Mouse (Mus musculus): ENCODE measurements around the gene Ap1g2. TPM values are rescaled to one million over a fixed set of nuclear protein-coding genes. Genes with fewer than 3 reads are reported as not detected.

Ap1g2 gene
- total and polyA plus RNA-seq, 2 experiments from 2014 or later = 3.9 to 5.7 TPM

DNA sequence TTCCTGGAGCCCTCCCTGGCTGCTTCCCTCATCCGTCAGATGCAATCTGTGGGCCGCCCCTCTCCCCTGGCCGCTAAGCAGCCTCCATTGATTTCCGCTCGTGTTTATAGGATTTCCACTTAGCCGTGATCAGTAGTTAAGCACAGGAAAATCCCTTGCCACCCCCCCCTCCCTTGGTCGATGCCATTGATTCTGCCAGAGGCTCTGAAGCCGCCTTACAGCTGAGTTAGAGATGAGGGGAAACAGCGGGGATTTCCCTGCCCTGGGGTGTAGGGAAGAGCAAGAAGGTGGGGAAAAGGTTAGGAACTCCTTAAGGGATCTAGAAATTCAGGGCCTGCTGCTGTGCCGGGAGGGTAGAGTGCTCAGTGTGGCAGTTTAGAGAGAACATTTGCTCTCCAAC is 8.7 kb downstream of the Ap1g2 start:
- H3K4me1 ChIP-seq (ENCODE audit: control insufficient read depth, insufficient read depth) = peaks cover 9% of the 10 kb centered on the region; the same call in 1 of the 2 replicates
- no peaks in the 10 kb centered on the region for H3K9me3 ChIP-seq (replicated peaks; ENCODE audit: control insufficient read depth, low read length)
- H3K27ac ChIP-seq (ENCODE audit: low read depth) = peak overlapping the region; percentile 79
- peak overlapping the region; percentile 19 for H3K4me2 ChIP-seq (ENCODE audit: low read depth, low read length)
- no peak for DNase-seq (ENCODE audit: low spot score)
- 65% methylated on average over 10 of the region's 10 CpGs for WGBS
- no peak for ATAC-seq (ENCODE audit: insufficient read depth, low read depth)
- H3K27me3 ChIP-seq (ENCODE audit: control insufficient read depth, insufficient read depth, low read length) = no peaks in the 10 kb centered on the region
- H3K36me3 ChIP-seq (replicated peaks; ENCODE audit: control insufficient read depth, insufficient read depth, low read length) = peaks cover 19% of the 10 kb centered on the region; the same call in 1 of the 2 replicates
- no peak for TF ChIP-seq EP300 (IDR thresholded peaks at IDR 0.05; ENCODE audit: low read depth)
- TF ChIP-seq CTCF (IDR thresholded peaks at IDR 0.05; ENCODE audit: low read depth) = no peak
- H3K9ac ChIP-seq (replicated peaks; ENCODE audit: low read depth, low read length) = 0 out of 2 replicates have a peak overlapping the region, but pooled peaks have one; percentile 3
- no peak overlapping the region for H3K4me3 ChIP-seq (ENCODE audit: low read depth, low read length)

DNA sequence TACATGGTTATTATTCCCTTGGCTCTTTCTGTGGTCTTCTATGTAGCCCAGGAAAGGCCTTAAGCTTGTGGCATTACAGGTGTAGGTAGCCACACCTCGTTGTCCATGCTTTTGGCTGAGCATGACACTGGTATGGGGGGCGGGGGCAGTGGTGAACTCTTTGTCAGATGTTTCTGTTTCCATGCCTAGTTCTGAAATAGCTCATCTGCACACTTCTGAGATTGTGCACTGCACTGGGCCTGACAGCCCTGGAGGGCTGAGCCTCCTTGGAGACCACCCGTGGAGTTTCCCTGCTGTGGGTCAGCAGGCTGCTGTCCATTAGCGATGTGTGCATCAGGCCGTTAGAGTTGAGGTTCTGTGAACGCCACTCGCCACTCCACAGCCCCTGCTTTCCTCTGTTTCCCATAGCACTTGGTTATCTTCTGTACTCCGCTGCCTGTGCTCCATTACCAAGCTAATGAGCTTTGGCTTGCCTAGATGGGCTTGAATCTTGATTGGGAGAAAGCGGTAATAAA is 9.8 kb downstream of the Ap1g2 start:
- no peak overlapping the region for H3K4me3 ChIP-seq (ENCODE audit: low read depth, low read length)
- no peak overlapping the region for H3K9ac ChIP-seq (replicated peaks; ENCODE audit: low read depth, low read length)
- DNase-seq (ENCODE audit: low spot score) (no peak), ATAC-seq (ENCODE audit: insufficient read depth, low read depth) (no peak)
- H3K9me3 ChIP-seq (replicated peaks; ENCODE audit: control insufficient read depth, low read length) = no peaks in the 10 kb centered on the region
- WGBS = 55% methylated on average over 9 of the region's 9 CpGs
- H3K4me1 ChIP-seq (ENCODE audit: control insufficient read depth, insufficient read depth) = peaks cover 9% of the 10 kb centered on the region; the same call in 1 of the 2 replicates
- TF ChIP-seq CTCF (IDR thresholded peaks at IDR 0.05; ENCODE audit: low read depth) (no peak), EP300 (IDR thresholded peaks at IDR 0.05; ENCODE audit: low read depth) (no peak)
- H3K27me3 ChIP-seq (ENCODE audit: control insufficient read depth, insufficient read depth, low read length) = no peaks in the 10 kb centered on the region
- H3K27ac ChIP-seq (ENCODE audit: low read depth) = no peak overlapping the region
- peaks cover 19% of the 10 kb centered on the region; the same call in 1 of the 2 replicates for H3K36me3 ChIP-seq (replicated peaks; ENCODE audit: control insufficient read depth, insufficient read depth, low read length)
- H3K4me2 ChIP-seq (ENCODE audit: low read depth, low read length) = no peak overlapping the region

DNA sequence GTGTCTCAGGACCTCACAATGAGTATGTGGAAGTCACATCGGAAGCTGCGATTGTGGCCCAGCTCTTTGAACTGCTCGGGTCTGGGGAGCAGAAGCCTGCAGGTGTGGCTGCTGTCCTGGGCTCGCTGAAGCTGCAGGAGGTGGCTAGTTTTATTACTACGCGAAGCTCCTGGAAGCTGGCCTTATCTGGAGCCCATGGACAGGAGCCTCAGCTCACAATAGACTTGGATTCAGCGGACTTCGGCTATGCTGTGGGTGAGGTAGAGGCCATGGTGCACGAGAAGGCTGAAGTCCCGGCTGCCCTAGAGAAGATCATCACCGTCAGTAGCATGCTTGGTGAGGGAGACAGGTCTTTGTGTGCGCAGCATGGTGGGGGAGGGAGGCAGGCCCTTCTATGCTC is 10.7 kb downstream of the Ap1g2 start:
- ATAC-seq (ENCODE audit: insufficient read depth, low read depth) = no peak
- peak overlapping the region; percentile 73; the same call in 1 of the 2 replicates for H3K4me3 ChIP-seq (ENCODE audit: low read depth, low read length)
- no peaks in the 10 kb centered on the region for H3K9me3 ChIP-seq (replicated peaks; ENCODE audit: control insufficient read depth, low read length)
- no peak overlapping the region for H3K27ac ChIP-seq (ENCODE audit: low read depth)
- peak overlapping the region; percentile 59; the same call in 1 of the 2 replicates for H3K9ac ChIP-seq (replicated peaks; ENCODE audit: low read depth, low read length)
- peak overlapping the region; percentile 67 for H3K4me2 ChIP-seq (ENCODE audit: low read depth, low read length)
- no peak for DNase-seq (ENCODE audit: low spot score)
- H3K36me3 ChIP-seq (replicated peaks; ENCODE audit: control insufficient read depth, insufficient read depth, low read length) = peaks cover 16% of the 10 kb centered on the region; the same call in 1 of the 2 replicates
- H3K4me1 ChIP-seq (ENCODE audit: control insufficient read depth, insufficient read depth) = peaks cover 15% of the 10 kb centered on the region
- TF ChIP-seq CTCF (IDR thresholded peaks at IDR 0.05; ENCODE audit: low read depth) (no peak), EP300 (IDR thresholded peaks at IDR 0.05; ENCODE audit: low read depth) (no peak)
- no peaks in the 10 kb centered on the region for H3K27me3 ChIP-seq (ENCODE audit: control insufficient read depth, insufficient read depth, low read length)
- WGBS = 70% methylated on average over 12 of the region's 12 CpGs

DNA sequence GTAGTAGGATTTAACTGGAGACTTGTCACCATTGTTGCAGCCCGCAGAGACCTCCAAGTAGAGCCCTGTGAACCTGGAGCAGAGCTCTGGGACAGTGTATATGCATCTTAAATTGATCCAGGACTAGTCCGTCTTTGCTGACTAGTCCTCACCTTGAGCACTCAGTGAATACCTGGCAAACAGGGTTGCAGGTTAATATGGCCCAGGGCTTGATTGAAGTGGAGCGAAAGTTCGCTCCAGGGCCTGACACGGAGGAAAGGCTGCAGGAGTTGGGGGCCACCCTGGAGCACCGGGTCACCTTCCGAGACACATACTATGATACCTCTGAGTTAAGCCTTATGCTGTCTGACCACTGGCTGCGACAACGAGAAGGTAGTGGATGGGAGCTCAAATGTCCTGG is 11.1 kb downstream of the Ap1g2 start:
- Histone ChIP-seq H3K9me3 (replicated peaks; ENCODE audit: control insufficient read depth, low read length) (no peaks in the 10 kb centered on the region), H3K4me1 (ENCODE audit: control insufficient read depth, insufficient read depth) (peaks cover 15% of the 10 kb centered on the region), H3K36me3 (replicated peaks; ENCODE audit: control insufficient read depth, insufficient read depth, low read length) (peaks cover 12% of the 10 kb centered on the region; the same call in 1 of the 2 replicates), H3K27ac (ENCODE audit: low read depth) (peak overlapping the region; percentile 57), H3K27me3 (ENCODE audit: control insufficient read depth, insufficient read depth, low read length) (no peaks in the 10 kb centered on the region), H3K9ac (replicated peaks; ENCODE audit: low read depth, low read length) (peak overlapping the region; percentile 59), H3K4me2 (ENCODE audit: low read depth, low read length) (peak overlapping the region; percentile 67), H3K4me3 (ENCODE audit: low read depth, low read length) (peak overlapping the region; percentile 73)
- 59% methylated on average over 9 of the region's 9 CpGs for WGBS
- DNase-seq (ENCODE audit: low spot score) (no peak), ATAC-seq (ENCODE audit: insufficient read depth, low read depth) (no peak)
- TF ChIP-seq EP300 (IDR thresholded peaks at IDR 0.05; ENCODE audit: low read depth) (no peak), CTCF (IDR thresholded peaks at IDR 0.05; ENCODE audit: low read depth) (no peak)

DNA sequence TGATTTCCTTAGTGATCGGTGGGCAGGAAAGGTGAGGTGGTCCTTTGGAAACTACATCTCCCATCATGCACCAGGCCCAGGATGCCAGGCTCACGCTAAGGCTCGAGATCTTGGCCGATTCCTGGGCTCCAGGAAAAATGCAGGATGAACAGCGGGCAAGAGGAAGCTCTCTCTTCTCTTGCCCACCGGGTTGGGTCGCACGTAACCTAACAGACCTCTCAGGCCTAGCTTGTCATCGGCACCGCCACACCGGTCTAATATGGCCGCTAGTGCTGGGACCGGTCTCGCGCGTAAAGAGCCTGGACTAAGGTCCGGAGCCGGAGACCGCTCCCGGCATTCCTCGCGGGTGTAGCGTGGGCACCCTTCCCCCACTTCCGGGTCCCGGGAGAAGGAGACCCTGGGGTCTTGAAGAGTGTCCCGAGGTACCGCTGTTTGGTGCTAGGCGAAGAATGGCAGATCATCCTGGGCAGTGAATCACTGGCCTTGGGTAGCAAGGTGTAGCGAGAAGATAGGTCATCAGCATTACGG is 11.6 kb downstream of the Ap1g2 start, which contains the start of gene Thtpa:
Gene Thtpa (plus strand): TSS at position 81 of the 528 bp plus-strand sequence.
- TF ChIP-seq CTCF (IDR thresholded peaks at IDR 0.05; ENCODE audit: low read depth) (no peak), EP300 (IDR thresholded peaks at IDR 0.05; ENCODE audit: low read depth) (no peak)
- H3K36me3 ChIP-seq (replicated peaks; ENCODE audit: control insufficient read depth, insufficient read depth, low read length) = peaks cover 9% of the 10 kb centered on the region; the same call in 1 of the 2 replicates
- peak within 1 kb of the TSS; percentile 59 for H3K9ac ChIP-seq (replicated peaks; ENCODE audit: low read depth, low read length)
- no peaks in the 10 kb centered on the region for H3K27me3 ChIP-seq (ENCODE audit: control insufficient read depth, insufficient read depth, low read length)
- H3K4me2 ChIP-seq (ENCODE audit: low read depth, low read length) = peak within 1 kb of the TSS; percentile 67
- peak; percentile 67 for ATAC-seq (ENCODE audit: insufficient read depth, low read depth)
- peak within 1 kb of the TSS; percentile 57 for H3K27ac ChIP-seq (ENCODE audit: low read depth)
- peak; percentile 64 for DNase-seq (ENCODE audit: low spot score)
- peaks cover 15% of the 10 kb centered on the region for H3K4me1 ChIP-seq (ENCODE audit: control insufficient read depth, insufficient read depth)
- WGBS = 2% methylated on average over 30 of the region's 30 CpGs
- no peaks in the 10 kb centered on the region for H3K9me3 ChIP-seq (replicated peaks; ENCODE audit: control insufficient read depth, low read length)
- peak within 1 kb of the TSS; percentile 73 for H3K4me3 ChIP-seq (ENCODE audit: low read depth, low read length)

Data from heart, postnatal 0 days (tissue).